8 mouse cellular contexts compared by ENCODE assay signal in genomic region chr12:85192461-85193108, GRCm38 (mm10). TPM values are rescaled to one million over a fixed set of nuclear protein-coding genes. Genes with fewer than 3 reads are reported as not detected.
DNase-seq lines count a peak whose midpoint lies in the region; ATAC-seq and TF ChIP-seq lines count a peak whose summit lies in the region.

No protein-coding gene starts in this region.

- WGBS in kidney, embryonic 14.5 days: 25% methylated on average over 19 of the region's 19 CpGs
- WGBS in midbrain, embryonic 14.5 days: 33% methylated on average over 19 of the region's 19 CpGs

- no peak overlapping the region for H3K27ac ChIP-seq in kidney, embryonic 14.5 days (ENCODE audit: low read depth, low read length)
- no peak overlapping the region for H3K27ac ChIP-seq in midbrain, embryonic 14.5 days (replicated peaks; ENCODE audit: low read depth, low read length)

- intact Hi-C loops in gastrocnemius, postnatal 14 days (cut with DNase I; ENCODE audit: low total_unique reads): no loop called here

- H3K36me3 ChIP-seq in E14TG2a.4 (ENCODE audit: insufficient read depth, low read length): no peaks in the 10 kb centered on the region
- H3K36me3 ChIP-seq in kidney, embryonic 14.5 days (ENCODE audit: control insufficient read depth, insufficient read depth, low read length): no peaks in the 10 kb centered on the region
- no peaks in the 10 kb centered on the region for H3K36me3 ChIP-seq in midbrain, embryonic 14.5 days (ENCODE audit: control insufficient read depth, insufficient read depth, low read length)

- peaks cover 35% of the 10 kb centered on the region for H3K4me1 ChIP-seq in E14TG2a.4 (replicated peaks; ENCODE audit: low read depth, low read length)
- H3K4me1 ChIP-seq in kidney, embryonic 14.5 days (ENCODE audit: control insufficient read depth, insufficient read depth, low read length): peaks cover 29% of the 10 kb centered on the region
- H3K4me1 ChIP-seq in midbrain, embryonic 14.5 days (ENCODE audit: control insufficient read depth, insufficient read depth, low read length): 0 out of 2 replicates have a peak, but pooled peaks cover 4% of the 10 kb centered on the region

- H3K9me3 ChIP-seq in E14TG2a.4 (ENCODE audit: low read length): no peaks in the 10 kb centered on the region
- H3K9me3 ChIP-seq in kidney, embryonic 14.5 days (ENCODE audit: control insufficient read depth, low read length): no peaks in the 10 kb centered on the region
- no peaks in the 10 kb centered on the region for H3K9me3 ChIP-seq in midbrain, embryonic 14.5 days (ENCODE audit: control insufficient read depth, low read length)

- peak; percentile 25; the same call in 1 of the 2 replicates for ATAC-seq in kidney, embryonic 14.5 days (ENCODE audit: low FRiP score, low TSS enrichment)
- no peak for ATAC-seq in midbrain, embryonic 14.5 days (ENCODE audit: low FRiP score, low TSS enrichment)

- no peak for TF ChIP-seq CTCF in E14TG2a.4 (conservative IDR thresholded peaks at IDR 0.05; ENCODE audit: low read length)

- peak overlapping the region; percentile 64 for H3K4me3 ChIP-seq in E14TG2a.4 (replicated peaks; ENCODE audit: low read length)
- no peak overlapping the region for H3K4me3 ChIP-seq in kidney, embryonic 14.5 days (ENCODE audit: low read length)
- H3K4me3 ChIP-seq in midbrain, embryonic 14.5 days (replicated peaks; ENCODE audit: low read depth, low read length): no peak overlapping the region

- DNase-seq in gastrocnemius, postnatal 14 days: peak; percentile 54
- DNase-seq in gastrocnemius, postnatal 4 days (ENCODE audit: low spot score in 2 of 2): no peak
- peak; percentile 72 for DNase-seq in gastrocnemius, postnatal 25 days
- DNase-seq in monocyte, adult 2 months (ENCODE audit: low read depth in 1 of 2, low spot score in 2 of 2): peak; percentile 61 to 65
- DNase-seq in layer of hippocampus, postnatal 25 days (ENCODE audit: extremely low spot score in 1 of 2, low spot score in 1 of 2): no peak
- DNase-seq in midbrain, embryonic 14.5 days: no peak

- H3K4me2 ChIP-seq in kidney, embryonic 14.5 days (replicated peaks; ENCODE audit: low read depth, low read length): no peak overlapping the region
- no peak overlapping the region for H3K4me2 ChIP-seq in midbrain, embryonic 14.5 days (ENCODE audit: low read length)

- H3K9ac ChIP-seq in kidney, embryonic 14.5 days (ENCODE audit: low read depth, low read length): no peak overlapping the region
- H3K9ac ChIP-seq in midbrain, embryonic 14.5 days (replicated peaks; ENCODE audit: low read length): no peak overlapping the region

- H3K27me3 ChIP-seq in E14TG2a.4 (ENCODE audit: insufficient read depth, low read length): peaks cover 32% of the 10 kb centered on the region
- no peaks in the 10 kb centered on the region for H3K27me3 ChIP-seq in kidney, embryonic 14.5 days (ENCODE audit: control insufficient read depth, insufficient read depth, low read length)
- no peaks in the 10 kb centered on the region for H3K27me3 ChIP-seq in midbrain, embryonic 14.5 days (ENCODE audit: control insufficient read depth, insufficient read depth, low read length)

RNA-seq across cellular contexts. Expression of gene Pgf, which starts 15.0 kb away (rescaled TPM):
- 1 to 10 TPM; 2.2 to 2.3 TPM for total RNA-seq in gastrocnemius, postnatal 14 days (2021)
- total RNA-seq in gastrocnemius, postnatal 4 days (2021): 1 to 10 TPM; 5.6 to 6.4 TPM
- total RNA-seq in gastrocnemius, postnatal 25 days (2021): 1 to 10 TPM; 1.3 to 1.8 TPM
- polyA plus RNA-seq in kidney, embryonic 14.5 days (2014; fragmentation: Nextera tagmentation; extraction: Ambion mirVana): 16.3 and 21.9 TPM in 2 replicates
- 1 to 10 TPM; 5.4 TPM for total RNA-seq in layer of hippocampus, postnatal 25 days (2021)
- 6.0 and 7.1 TPM in 2 replicates for polyA plus RNA-seq in midbrain, embryonic 14.5 days (2014; fragmentation: Nextera tagmentation; extraction: Ambion mirVana)

RNA-seq across cellular contexts. Expression of gene Eif2b2, which starts 26.7 kb away (rescaled TPM):
- 10 to 100 TPM; 75.6 to 77.1 TPM for total RNA-seq in gastrocnemius, postnatal 14 days (2021)
- total RNA-seq in gastrocnemius, postnatal 4 days (2021): 10 to 100 TPM; 80.6 to 95.1 TPM
- 10 to 100 TPM; 47.1 to 54.2 TPM for total RNA-seq in gastrocnemius, postnatal 25 days (2021)
- polyA plus RNA-seq in kidney, embryonic 14.5 days (2014; fragmentation: Nextera tagmentation; extraction: Ambion mirVana): 95.7 and 105 TPM in 2 replicates
- total RNA-seq in layer of hippocampus, postnatal 25 days (2021): 10 to 100 TPM; 59.7 to 60.0 TPM
- polyA plus RNA-seq in midbrain, embryonic 14.5 days (2014; fragmentation: Nextera tagmentation; extraction: Ambion mirVana): 77.1 and 78.7 TPM in 2 replicates

RNA-seq across cellular contexts. Expression of gene Rps6kl1, which starts 41.5 kb away (rescaled TPM):
- total RNA-seq in gastrocnemius, postnatal 14 days (2021): under 1 TPM; 0.51 to 0.89 TPM
- under 1 TPM; 0.47 to 0.49 TPM for total RNA-seq in gastrocnemius, postnatal 4 days (2021)
- 1 to 10 TPM in 1 of 2 experiments, under 1 TPM in 1; 0.95 to 1.1 TPM for total RNA-seq in gastrocnemius, postnatal 25 days (2021)
- polyA plus RNA-seq in kidney, embryonic 14.5 days (2014; fragmentation: Nextera tagmentation; extraction: Ambion mirVana): 0.61 and 1.0 TPM in 2 replicates
- 10 to 100 TPM; 39.9 to 40.7 TPM for total RNA-seq in layer of hippocampus, postnatal 25 days (2021)
- 22.2 and 27.1 TPM in 2 replicates for polyA plus RNA-seq in midbrain, embryonic 14.5 days (2014; fragmentation: Nextera tagmentation; extraction: Ambion mirVana)

Comparison
In these comparisons a context has a peak if more than half of its experiments do, and no peak if none do; other contexts are left out.
1. DNase-seq: peak in gastrocnemius, postnatal 14 days (single experiment), gastrocnemius, postnatal 25 days (single experiment) and monocyte, adult 2 months (2 of 2); none in gastrocnemius, postnatal 4 days (0 of 2), layer of hippocampus, postnatal 25 days (0 of 2) and midbrain, embryonic 14.5 days (single experiment).
2. RNA of gene Rps6kl1, which starts 41.5 kb away (total RNA-seq): 39.9 to 40.7 TPM in layer of hippocampus, postnatal 25 days; 0.95 to 1.1 TPM in gastrocnemius, postnatal 25 days, 0.51 to 0.89 TPM in gastrocnemius, postnatal 14 days and 0.47 to 0.49 TPM in gastrocnemius, postnatal 4 days; every median in the first group is over 10 times any median in the second.